Mouse (Mus musculus): ENCODE data around the gene Nphs2. TPM values are rescaled to one million over a fixed set of nuclear protein-coding genes. Genes with fewer than 3 reads are reported as not detected.
"Not testable (repeated sequence)": the region's sequence is repeated elsewhere in the genome, so short reads cannot be mapped to it uniquely, and the experiment has no call there.

Nphs2 gene
- polyA plus RNA-seq (2015; fragmentation: Nextera tagmentation; extraction: Ambion mirVana), result not detected in 2 replicates

- H3K9ac ChIP-seq (ENCODE audit: low read depth, low read length), result no peak within 1 kb of the TSS
- no peak within 1 kb of the TSS for H3K27ac ChIP-seq (ENCODE audit: low read length)
- peak within 1 kb of the TSS; percentile 24 for H3K4me3 ChIP-seq (ENCODE audit: low read length)
- peak within 1 kb of the TSS; percentile 44 for H3K4me2 ChIP-seq (ENCODE audit: low read depth, low read length)
- peak; percentile 38; the same call in 1 of the 2 replicates for ATAC-seq
- 4% methylated on average over 29 of the region's 29 CpGs for WGBS
- peaks cover 20% of the 10 kb centered on the region for H3K27me3 ChIP-seq (replicated peaks; ENCODE audit: control insufficient read depth, insufficient read depth, low read length)
- no peaks in the 10 kb centered on the region for H3K4me1 ChIP-seq (ENCODE audit: control insufficient read depth, insufficient read depth, low read length)
- H3K9me3 ChIP-seq (ENCODE audit: control insufficient read depth, low read length), result no peaks in the 10 kb centered on the region
- H3K36me3 ChIP-seq (ENCODE audit: control insufficient read depth, insufficient read depth, low read length), result no peaks in the 10 kb centered on the region
Observed at GRCm38 (mm10) chr1:156310630-156311029, at the start of gene Nphs2. TSS of gene Nphs2 (plus strand) at chr1:156310727.

GRCm38 (mm10) chr1:156263352-156263751 is 47.2 kb upstream of the Nphs2 start:
- Histone ChIP-seq H3K27me3 (replicated peaks; ENCODE audit: control insufficient read depth, insufficient read depth, low read length) (no peaks in the 10 kb centered on the region), H3K36me3 (ENCODE audit: control insufficient read depth, insufficient read depth, low read length) (no peaks in the 10 kb centered on the region), H3K4me2 (ENCODE audit: low read depth, low read length) (no peak overlapping the region), H3K9ac (ENCODE audit: low read depth, low read length) (no peak overlapping the region), H3K4me3 (ENCODE audit: low read length) (no peak overlapping the region), H3K9me3 (ENCODE audit: control insufficient read depth, low read length) (no peaks in the 10 kb centered on the region), H3K27ac (ENCODE audit: low read length) (no peak overlapping the region), H3K4me1 (ENCODE audit: control insufficient read depth, insufficient read depth, low read length) (no peaks in the 10 kb centered on the region)
- WGBS, result 59% methylated on average over 2 of the region's 2 CpGs
- no peak for ATAC-seq

- 89% methylated on average over 8 of the region's 8 CpGs for WGBS
- no peak overlapping the region for H3K4me3 ChIP-seq (ENCODE audit: low read length)
- H3K4me1 ChIP-seq (ENCODE audit: control insufficient read depth, insufficient read depth, low read length), result no peaks in the 10 kb centered on the region
- H3K4me2 ChIP-seq (ENCODE audit: low read depth, low read length), result no peak overlapping the region
- H3K9ac ChIP-seq (ENCODE audit: low read depth, low read length), result no peak overlapping the region
- ATAC-seq, result no peak
- H3K27me3 ChIP-seq (replicated peaks; ENCODE audit: control insufficient read depth, insufficient read depth, low read length), result no peaks in the 10 kb centered on the region
- H3K27ac ChIP-seq (ENCODE audit: low read length), result no peak overlapping the region
- no peaks in the 10 kb centered on the region for H3K36me3 ChIP-seq (ENCODE audit: control insufficient read depth, insufficient read depth, low read length)
- H3K9me3 ChIP-seq (ENCODE audit: control insufficient read depth, low read length), result no peaks in the 10 kb centered on the region
Observed at GRCm38 (mm10) chr1:156263946-156264345, 46.6 kb upstream of the Nphs2 start.

GRCm38 (mm10) chr1:156268546-156268945 is 42.0 kb upstream of the Nphs2 start:
- WGBS, result 40% methylated on average over 3 of the region's 3 CpGs
- ATAC-seq, result not testable (repeated sequence)

GRCm38 (mm10) chr1:156270471-156270870 is 40.1 kb upstream of the Nphs2 start:
- no peaks in the 10 kb centered on the region for H3K4me1 ChIP-seq (ENCODE audit: control insufficient read depth, insufficient read depth, low read length)
- H3K4me2 ChIP-seq (ENCODE audit: low read depth, low read length), result no peak overlapping the region
- 83% methylated on average over 9 of the region's 9 CpGs for WGBS
- no peaks in the 10 kb centered on the region for H3K9me3 ChIP-seq (ENCODE audit: control insufficient read depth, low read length)
- H3K27ac ChIP-seq (ENCODE audit: low read length), result no peak overlapping the region
- H3K27me3 ChIP-seq (replicated peaks; ENCODE audit: control insufficient read depth, insufficient read depth, low read length), result no peaks in the 10 kb centered on the region
- H3K9ac ChIP-seq (ENCODE audit: low read depth, low read length), result no peak overlapping the region
- ATAC-seq, result no peak
- H3K36me3 ChIP-seq (ENCODE audit: control insufficient read depth, insufficient read depth, low read length), result no peaks in the 10 kb centered on the region
- H3K4me3 ChIP-seq (ENCODE audit: low read length), result no peak overlapping the region

More at GRCm38 (mm10) chr1:156268546-156268945, 42.0 kb upstream of the Nphs2 start:
- not testable (repeated sequence) for H3K9ac ChIP-seq (ENCODE audit: low read depth, low read length); H3K4me3 ChIP-seq (ENCODE audit: low read length); H3K27me3 ChIP-seq (replicated peaks; ENCODE audit: control insufficient read depth, insufficient read depth, low read length); H3K36me3 ChIP-seq (ENCODE audit: control insufficient read depth, insufficient read depth, low read length); H3K4me2 ChIP-seq (ENCODE audit: low read depth, low read length); H3K4me1 ChIP-seq (ENCODE audit: control insufficient read depth, insufficient read depth, low read length); H3K9me3 ChIP-seq (ENCODE audit: control insufficient read depth, low read length); H3K27ac ChIP-seq (ENCODE audit: low read length)

- no peaks in the 10 kb centered on the region for H3K27me3 ChIP-seq (replicated peaks; ENCODE audit: control insufficient read depth, insufficient read depth, low read length)
- no peaks in the 10 kb centered on the region for H3K4me1 ChIP-seq (ENCODE audit: control insufficient read depth, insufficient read depth, low read length)
- ATAC-seq, result no peak
- H3K9ac ChIP-seq (ENCODE audit: low read depth, low read length), result no peak overlapping the region
- H3K27ac ChIP-seq (ENCODE audit: low read length), result no peak overlapping the region
- H3K36me3 ChIP-seq (ENCODE audit: control insufficient read depth, insufficient read depth, low read length), result no peaks in the 10 kb centered on the region
- H3K4me3 ChIP-seq (ENCODE audit: low read length), result no peak overlapping the region
- H3K9me3 ChIP-seq (ENCODE audit: control insufficient read depth, low read length), result no peaks in the 10 kb centered on the region
- 46% methylated on average over 5 of the region's 5 CpGs for WGBS
- no peak overlapping the region for H3K4me2 ChIP-seq (ENCODE audit: low read depth, low read length)
Observed at GRCm38 (mm10) chr1:156271654-156272053, 38.9 kb upstream of the Nphs2 start.

GRCm38 (mm10) chr1:156273647-156274046 is 36.9 kb upstream of the Nphs2 start:
- H3K9me3 ChIP-seq (ENCODE audit: control insufficient read depth, low read length), result no peaks in the 10 kb centered on the region
- 60% methylated on average over 7 of the region's 7 CpGs for WGBS
- H3K27me3 ChIP-seq (replicated peaks; ENCODE audit: control insufficient read depth, insufficient read depth, low read length), result no peaks in the 10 kb centered on the region
- no peak for ATAC-seq
- H3K4me3 ChIP-seq (ENCODE audit: low read length), result no peak overlapping the region
- no peaks in the 10 kb centered on the region for H3K4me1 ChIP-seq (ENCODE audit: control insufficient read depth, insufficient read depth, low read length)
- H3K27ac ChIP-seq (ENCODE audit: low read length), result no peak overlapping the region
- no peak overlapping the region for H3K9ac ChIP-seq (ENCODE audit: low read depth, low read length)
- no peaks in the 10 kb centered on the region for H3K36me3 ChIP-seq (ENCODE audit: control insufficient read depth, insufficient read depth, low read length)
- H3K4me2 ChIP-seq (ENCODE audit: low read depth, low read length), result no peak overlapping the region

GRCm38 (mm10) chr1:156280131-156280530 is 30.4 kb upstream of the Nphs2 start:
- Histone ChIP-seq H3K4me3 (ENCODE audit: low read length) (no peak overlapping the region), H3K4me1 (ENCODE audit: control insufficient read depth, insufficient read depth, low read length) (no peaks in the 10 kb centered on the region), H3K9ac (ENCODE audit: low read depth, low read length) (no peak overlapping the region), H3K4me2 (ENCODE audit: low read depth, low read length) (no peak overlapping the region), H3K27ac (ENCODE audit: low read length) (no peak overlapping the region), H3K9me3 (ENCODE audit: control insufficient read depth, low read length) (no peaks in the 10 kb centered on the region), H3K27me3 (replicated peaks; ENCODE audit: control insufficient read depth, insufficient read depth, low read length) (no peaks in the 10 kb centered on the region), H3K36me3 (ENCODE audit: control insufficient read depth, insufficient read depth, low read length) (no peaks in the 10 kb centered on the region)
- no peak for ATAC-seq
- WGBS, result 83% methylated on average over 7 of the region's 7 CpGs

GRCm38 (mm10) chr1:156284207-156284606 is 26.3 kb upstream of the Nphs2 start:
- Histone ChIP-seq H3K4me2 (ENCODE audit: low read depth, low read length) (no peak overlapping the region), H3K4me3 (ENCODE audit: low read length) (no peak overlapping the region), H3K4me1 (ENCODE audit: control insufficient read depth, insufficient read depth, low read length) (no peaks in the 10 kb centered on the region), H3K27ac (ENCODE audit: low read length) (no peak overlapping the region), H3K9me3 (ENCODE audit: control insufficient read depth, low read length) (no peaks in the 10 kb centered on the region), H3K27me3 (replicated peaks; ENCODE audit: control insufficient read depth, insufficient read depth, low read length) (no peaks in the 10 kb centered on the region), H3K9ac (ENCODE audit: low read depth, low read length) (no peak overlapping the region), H3K36me3 (ENCODE audit: control insufficient read depth, insufficient read depth, low read length) (no peaks in the 10 kb centered on the region)
- ATAC-seq, result no peak
- 54% methylated on average over 10 of the region's 10 CpGs for WGBS

GRCm38 (mm10) chr1:156284851-156285540 is 25.5 kb upstream of the Nphs2 start:
- Histone ChIP-seq H3K4me2 (ENCODE audit: low read depth, low read length) (no peak overlapping the region), H3K27ac (ENCODE audit: low read length) (no peak overlapping the region), H3K4me3 (ENCODE audit: low read length) (no peak overlapping the region), H3K36me3 (ENCODE audit: control insufficient read depth, insufficient read depth, low read length) (no peaks in the 10 kb centered on the region), H3K27me3 (replicated peaks; ENCODE audit: control insufficient read depth, insufficient read depth, low read length) (no peaks in the 10 kb centered on the region), H3K9me3 (ENCODE audit: control insufficient read depth, low read length) (no peaks in the 10 kb centered on the region), H3K9ac (ENCODE audit: low read depth, low read length) (no peak overlapping the region), H3K4me1 (ENCODE audit: control insufficient read depth, insufficient read depth, low read length) (no peaks in the 10 kb centered on the region)
- WGBS, result 49% methylated on average over 9 of the region's 9 CpGs
- ATAC-seq, result no peak
